Mouse (Mus musculus): ENCODE data around the gene Olfr1085.
"Not testable (repeated sequence)": the region's sequence is repeated elsewhere in the genome, so short reads cannot be mapped to it uniquely, and the experiment has no call there.

Olfr1085 gene

DNA sequence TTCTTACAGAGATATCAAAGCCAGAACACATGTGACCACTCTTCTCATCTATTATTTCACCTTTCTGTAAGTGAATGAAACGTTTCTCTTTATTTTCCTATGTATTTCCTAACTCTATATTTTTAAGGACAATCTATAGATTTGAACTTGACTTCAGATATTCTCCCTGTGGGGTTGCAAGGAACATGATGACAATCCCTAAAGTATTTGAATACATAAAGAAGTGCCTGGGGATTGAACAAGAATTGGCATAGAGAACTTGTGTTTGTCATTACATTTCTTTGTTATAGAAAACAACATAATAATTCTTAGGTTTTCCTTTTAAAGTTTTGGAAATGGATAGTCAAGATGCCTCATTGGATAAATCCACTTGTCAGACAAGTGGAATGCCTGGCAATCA is at the start of gene Olfr1085:
TSS of gene Olfr1085 (minus strand) at position 101 of the 400 bp plus-strand sequence.
- DNase-seq (ENCODE audit: low spot score) = no peak

DNA sequence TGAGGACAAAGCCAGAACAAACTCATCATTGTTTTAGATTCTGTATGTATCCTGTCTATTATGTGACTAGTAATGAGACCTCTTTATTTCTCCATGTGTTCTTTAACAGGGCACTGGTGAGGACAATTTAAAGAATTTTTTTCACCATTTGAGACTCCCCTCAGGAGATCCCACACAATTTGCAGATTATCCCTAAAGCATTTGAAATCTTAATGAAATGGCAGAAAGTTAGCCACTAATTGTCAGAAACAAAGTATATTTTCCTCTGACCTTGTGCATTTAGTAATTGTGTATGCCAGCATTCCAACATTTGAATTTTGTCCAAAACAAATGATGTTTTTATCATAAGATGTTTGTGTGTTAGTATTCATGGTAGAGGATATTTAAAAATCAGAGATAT is 36.5 kb upstream of the Olfr1085 start, which contains the start of gene Olfr1087:
TSS of gene Olfr1087 (minus strand) at position 101 of the 400 bp plus-strand sequence.
- DNase-seq (ENCODE audit: low spot score) = no peak

DNA sequence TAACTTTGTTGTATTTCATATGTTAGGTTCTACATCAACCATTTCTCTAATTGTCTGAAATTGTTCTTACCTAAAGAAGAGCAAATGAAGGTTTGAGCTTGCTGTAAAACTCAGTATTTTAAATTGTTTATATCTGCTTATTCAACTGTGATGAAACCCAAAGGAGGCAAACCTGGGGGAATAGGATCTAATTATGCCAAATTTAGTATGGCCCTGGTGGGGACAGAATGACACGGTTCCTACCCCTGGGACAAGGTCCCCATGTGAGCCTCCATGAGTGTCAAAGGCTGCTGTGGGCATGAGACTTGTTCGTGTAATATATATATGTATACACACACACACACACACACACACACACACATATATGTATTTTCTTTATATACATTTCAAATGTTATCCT is 18.2 kb upstream of the Olfr1085 start, which contains the start of gene Olfr1086:
TSS of gene Olfr1086 (minus strand) at position 101 of the 400 bp plus-strand sequence.
- no peak for DNase-seq (ENCODE audit: low spot score)

DNA sequence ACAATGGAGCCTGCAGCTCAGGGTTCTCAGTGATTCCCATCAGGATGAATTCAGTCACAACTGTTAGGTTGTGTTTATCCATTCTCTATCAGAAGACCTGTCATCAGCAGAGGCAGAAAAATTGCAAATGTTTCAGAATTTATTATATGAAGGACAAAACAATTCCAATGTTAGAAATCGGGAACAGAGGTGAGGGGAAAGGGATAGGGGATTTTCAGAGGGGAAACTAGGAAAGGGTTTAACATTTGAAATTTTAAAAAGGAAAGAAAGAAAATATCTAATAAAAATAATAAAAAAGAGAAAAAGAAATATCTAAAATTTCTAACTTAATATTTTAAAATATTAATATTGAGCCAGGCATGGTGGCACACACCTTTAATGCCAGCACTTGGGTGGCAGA is 22.2 kb downstream of the Olfr1085 start, which contains the start of gene Olfr1084:
TSS of gene Olfr1084 (minus strand) at position 101 of the 400 bp plus-strand sequence.
- DNase-seq (ENCODE audit: low spot score) = not testable (repeated sequence)

All from embryo, embryonic 10 days (tissue).